Mouse (Mus musculus) myocyte (in vitro differentiated cells): ENCODE measurements around the gene Arid4a. TPM values are rescaled to one million over a fixed set of nuclear protein-coding genes. Genes with fewer than 3 reads are reported as not detected.
A peak's percentile ranks its signal among the peaks of the same experiment; 100 is the strongest.

Source experiments
- H3K27me3 ChIP-seq: one replicate; pipeline ENCODE4 v1.6.1; 2011; ENCODE audit not compliant: control insufficient read depth, insufficient read depth, insufficient read length
- H3K36me3 ChIP-seq: one replicate; pipeline ENCODE4 v1.6.1; 2011; ENCODE audit not compliant: control insufficient read depth, insufficient read depth
- H3K4me2 ChIP-seq: one replicate; pipeline ENCODE4 v1.6.1; 2011; ENCODE audit warnings: low read depth, control low read depth
- H3K4me3 ChIP-seq: one replicate; pipeline ENCODE4 v1.5.1; 2011; ENCODE audit warnings: mild to moderate bottlenecking, control low read depth, moderate library complexity
- H3K79me2 ChIP-seq: one replicate; pipeline ENCODE4 v1.6.1; 2011; ENCODE audit not compliant: control insufficient read depth, insufficient read depth
- H3ac ChIP-seq: one replicate; pipeline ENCODE4 v1.6.1; 2011; ENCODE audit not compliant: control insufficient read depth, insufficient read length
- CEBPB ChIP-seq: IDR thresholded peaks from 2 replicates; pipeline ENCODE4 v1.6.1; 2011; ENCODE audit warnings: mild to moderate bottlenecking, moderate library complexity; ENCODE audit not compliant: poor library complexity, insufficient read depth, severe bottlenecking
- E2F4 ChIP-seq: IDR thresholded peaks from one replicate; pipeline ENCODE4 v1.6.1; 2011; ENCODE audit warnings: mild to moderate bottlenecking, control low read depth, moderate library complexity; ENCODE audit not compliant: insufficient read depth
- MAX ChIP-seq: IDR thresholded peaks from one replicate; pipeline ENCODE4 v1.6.1; 2011; ENCODE audit warnings: low read depth, mild to moderate bottlenecking, control low read depth
- MYOD1 ChIP-seq, 3 experiments: IDR thresholded peaks; one replicate each; pipeline ENCODE4 v1.6.1; 2011; ENCODE audit warnings: control low read depth in 2 of 3, low read depth in 2 of 3, mild to moderate bottlenecking in 2 of 3, moderate library complexity in 1 of 3; ENCODE audit not compliant: insufficient read length in 2 of 3, control insufficient read depth in 1 of 3
- MYOG ChIP-seq, 3 experiments: IDR thresholded peaks; one replicate each; pipeline ENCODE4 v1.6.1; 2011; ENCODE audit warnings: control low read depth in 2 of 3, low read depth in 2 of 3, mild to moderate bottlenecking in 2 of 3; ENCODE audit not compliant: insufficient read length in 2 of 3, control insufficient read depth in 1 of 3, insufficient read depth in 1 of 3
- POLR2A ChIP-seq: IDR thresholded peaks from one replicate; pipeline ENCODE4 v1.6.1; 2011; ENCODE audit warnings: low read depth, mild to moderate bottlenecking, control low read depth, moderate library complexity; ENCODE audit not compliant: insufficient read length
- POLR2AphosphoS2 ChIP-seq: IDR thresholded peaks from one replicate; pipeline ENCODE4 v1.6.1; 2011; ENCODE audit warnings: low read depth, control low read depth; ENCODE audit not compliant: insufficient read length
- REST ChIP-seq: IDR thresholded peaks from one replicate; pipeline ENCODE4 v1.6.1; 2011; ENCODE audit warnings: mild to moderate bottlenecking, control low read depth, moderate library complexity; ENCODE audit not compliant: insufficient read depth, insufficient read length
- SRF ChIP-seq: IDR thresholded peaks from one replicate; pipeline ENCODE4 v1.6.1; 2011; ENCODE audit warnings: low read depth; ENCODE audit not compliant: control insufficient read depth, insufficient read length
- TCF12 ChIP-seq: IDR thresholded peaks from one replicate; pipeline ENCODE4 v1.6.1; 2011; ENCODE audit warnings: mild to moderate bottlenecking, control low read depth; ENCODE audit not compliant: poor library complexity, insufficient read depth, severe bottlenecking
- TCF3 ChIP-seq: IDR thresholded peaks from one replicate; pipeline ENCODE4 v1.6.1; 2011; ENCODE audit warnings: low read depth, control low read depth; ENCODE audit not compliant: insufficient read length
- USF1 ChIP-seq: IDR thresholded peaks from one replicate; pipeline ENCODE4 v1.6.1; 2011; ENCODE audit warnings: low read depth, mild to moderate bottlenecking, control low read depth, moderate library complexity
- polyA plus RNA-seq: library from polyadenylated mRNA; unstranded; fragments of >200 nt; fragmentation: generic; extraction: Trizol; gene quantifications from one replicate; pipeline ENCODE4 v1.2.1, GENCODE M21; 2012; ENCODE audit warnings: missing spikeins

Gene Arid4a
- polyA plus RNA-seq, 1 experiment: 1.7 TPM

DNA sequence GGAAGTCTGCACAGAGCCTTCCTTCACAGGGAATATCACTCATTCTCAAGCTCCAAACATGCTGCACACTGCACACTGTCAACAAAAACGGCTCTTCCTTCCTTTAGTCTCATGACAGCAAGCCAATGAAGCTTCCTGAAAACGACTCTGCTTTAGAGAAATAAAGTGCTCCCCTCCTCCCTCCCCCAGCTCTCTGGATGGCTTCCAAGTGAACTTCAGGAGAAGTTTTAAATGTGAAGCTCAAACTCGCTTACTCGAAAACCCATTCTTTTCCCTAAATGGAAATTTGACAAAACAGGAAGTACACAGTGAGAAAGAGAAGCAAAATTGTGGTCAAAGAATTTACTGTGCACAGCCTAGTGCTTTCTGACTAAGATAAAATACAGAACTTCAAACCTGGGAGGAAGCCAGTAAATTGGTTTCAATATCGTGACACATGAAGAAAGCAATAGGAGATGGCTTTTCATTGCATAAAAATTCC lies 16.3 kb upstream of the Arid4a start:
- TF ChIP-seq E2F4: no peak
- TF ChIP-seq CEBPB: no peak
- TF ChIP-seq MAX: no peak
- no peak for TF ChIP-seq SRF
- TF ChIP-seq MYOG (IDR thresholded peaks at IDR 0.05; ENCODE audit: control insufficient read depth in 1 of 3, insufficient read depth in 1 of 3, insufficient read length in 2 of 3, low read depth in 2 of 3): no peak
- no peak overlapping the region for H3K4me3 ChIP-seq

DNA sequence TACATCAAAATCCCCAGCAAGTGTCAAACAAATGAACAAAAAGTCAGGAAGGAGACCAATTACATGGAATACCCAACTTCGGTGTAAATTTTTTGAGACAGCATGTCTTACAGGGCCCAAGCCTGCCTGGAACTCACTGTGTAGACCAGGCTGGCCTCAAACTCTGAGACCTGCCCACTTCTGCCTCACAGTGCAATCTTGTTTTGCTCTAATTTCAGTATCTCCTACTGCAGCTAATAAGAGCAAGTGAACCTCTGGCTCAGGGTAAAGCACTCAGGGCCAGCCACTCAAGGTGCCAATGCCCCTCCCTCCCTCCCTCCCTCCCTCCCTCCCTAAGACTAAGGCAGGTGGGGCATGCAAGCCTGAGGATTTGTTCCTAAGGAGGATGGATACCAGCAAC lies 15.4 kb upstream of the Arid4a start:
- H3K4me3 ChIP-seq: no peak overlapping the region
- no peak overlapping the region for H3K4me2 ChIP-seq
- no peak for TF ChIP-seq POLR2A
- TF ChIP-seq POLR2AphosphoS2: peak; percentile 20
- peaks cover 32% of the 10 kb centered on the region for H3K36me3 ChIP-seq
- H3K79me2 ChIP-seq: no peaks in the 10 kb centered on the region
- H3ac ChIP-seq: no peak overlapping the region
- no peaks in the 10 kb centered on the region for H3K27me3 ChIP-seq

More for the DNA sequence above, 16.3 kb upstream of the Arid4a start:
- Histone ChIP-seq H3K27me3 (no peaks in the 10 kb centered on the region), H3K79me2 (no peaks in the 10 kb centered on the region), H3ac (no peak overlapping the region), H3K4me2 (no peak overlapping the region), H3K36me3 (peaks cover 29% of the 10 kb centered on the region)

- H3K27me3 ChIP-seq: no peaks in the 10 kb centered on the region
- no peak overlapping the region for H3K4me3 ChIP-seq
- TF ChIP-seq MAX (no peak), TCF3 (no peak), MYOD1 (IDR thresholded peaks at IDR 0.05; ENCODE audit: control insufficient read depth in 1 of 3, insufficient read length in 2 of 3, low read depth in 2 of 3) (no peak), SRF (no peak), REST (no peak), USF1 (no peak), POLR2A (no peak), E2F4 (no peak), POLR2AphosphoS2 (no peak), TCF12 (no peak), MYOG (IDR thresholded peaks at IDR 0.05; ENCODE audit: control insufficient read depth in 1 of 3, insufficient read depth in 1 of 3, insufficient read length in 2 of 3, low read depth in 2 of 3) (no peak)
- no peaks in the 10 kb centered on the region for H3K79me2 ChIP-seq
- H3ac ChIP-seq: no peak overlapping the region
- no peak overlapping the region for H3K4me2 ChIP-seq
- peaks cover 22% of the 10 kb centered on the region for H3K36me3 ChIP-seq
Observed at GRCm38 (mm10) chr12:71001456-71001855, 14.3 kb upstream of the Arid4a start.

GRCm38 (mm10) chr12:71003760-71004426 lies 11.9 kb upstream of the Arid4a start:
- no peaks in the 10 kb centered on the region for H3K27me3 ChIP-seq
- H3ac ChIP-seq: no peak overlapping the region
- peaks cover 38% of the 10 kb centered on the region for H3K36me3 ChIP-seq
- TF ChIP-seq POLR2AphosphoS2: peak; percentile 71
- TF ChIP-seq MAX: no peak
- no peak for TF ChIP-seq USF1
- no peak for TF ChIP-seq TCF3
- no peak for TF ChIP-seq SRF
- no peak overlapping the region for H3K4me2 ChIP-seq
- peaks cover 7% of the 10 kb centered on the region for H3K79me2 ChIP-seq
- no peak overlapping the region for H3K4me3 ChIP-seq

- H3K79me2 ChIP-seq: peaks cover 21% of the 10 kb centered on the region
- H3ac ChIP-seq: no peak overlapping the region
- no peak overlapping the region for H3K4me2 ChIP-seq
- no peaks in the 10 kb centered on the region for H3K27me3 ChIP-seq
- H3K36me3 ChIP-seq: peaks cover 47% of the 10 kb centered on the region
- H3K4me3 ChIP-seq: no peak overlapping the region
- TF ChIP-seq TCF3 (no peak), E2F4 (no peak), MYOD1 (IDR thresholded peaks at IDR 0.05; ENCODE audit: control insufficient read depth in 1 of 3, insufficient read length in 2 of 3, low read depth in 2 of 3) (no peak), POLR2A (no peak), USF1 (no peak), MAX (no peak), CEBPB (no peak), SRF (no peak), MYOG (IDR thresholded peaks at IDR 0.05; ENCODE audit: control insufficient read depth in 1 of 3, insufficient read depth in 1 of 3, insufficient read length in 2 of 3, low read depth in 2 of 3) (no peak), TCF12 (no peak), REST (no peak), POLR2AphosphoS2 (no peak)
Observed at GRCm38 (mm10) chr12:71006141-71006540, 9.6 kb upstream of the Arid4a start.
